Mouse (Mus musculus): ENCODE results near the gene Polr2c.

DNA sequence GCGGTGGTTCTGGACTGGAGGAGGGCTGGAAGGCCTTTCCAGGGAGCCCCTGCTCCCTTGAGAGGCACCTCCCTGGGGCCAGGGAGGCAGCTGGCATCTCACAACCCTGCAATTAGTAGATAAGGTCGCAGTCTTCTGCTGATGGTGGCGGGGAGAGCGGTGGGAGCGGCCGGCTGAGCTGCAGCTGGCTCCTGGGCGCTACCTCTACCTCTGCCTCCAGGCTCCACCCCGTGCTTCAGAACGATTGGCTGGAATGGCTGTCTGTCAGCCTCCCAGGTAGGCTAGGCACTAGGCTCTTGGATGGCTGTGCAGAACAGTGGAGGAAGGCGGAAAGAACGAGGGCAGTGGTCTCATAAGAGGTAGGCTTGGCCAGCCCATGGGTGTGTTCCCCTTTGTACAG, 42.0 kb downstream of the Polr2c start:
- no peak for TF ChIP-seq POLR2A (IDR thresholded peaks at IDR 0.05; ENCODE audit: low read depth, low read length)
- TF ChIP-seq ETS1 (conservative IDR thresholded peaks at IDR 0.05; ENCODE audit: low read depth, low read length): no peak
- no peak for TF ChIP-seq ZC3H11A (IDR thresholded peaks at IDR 0.05; ENCODE audit: low read depth, low read length)

Measured in CH12.LX (cell line).